Mouse (Mus musculus): ENCODE data around the gene Brip1.

DNA sequence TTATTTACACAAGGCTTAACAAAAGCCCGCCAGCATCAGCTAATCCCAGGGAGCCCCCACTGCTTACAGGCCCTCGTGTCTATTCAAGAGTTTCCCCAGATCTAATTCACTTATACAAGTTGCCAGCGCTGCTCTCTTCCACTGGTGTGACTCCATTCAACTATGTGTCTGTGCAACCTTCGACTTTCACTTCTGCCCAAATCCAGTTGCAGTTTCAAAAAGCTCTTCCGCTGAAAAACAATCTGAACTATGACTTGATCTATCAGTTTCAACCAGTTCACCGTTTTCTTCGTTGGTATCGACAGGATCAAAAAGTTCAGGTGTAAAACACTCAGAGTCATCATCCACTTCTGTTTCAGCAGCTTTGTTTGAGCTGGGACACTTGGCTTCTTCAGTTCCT lies 139.8 kb downstream of the Brip1 start:
- TF ChIP-seq CTCF (IDR thresholded peaks at IDR 0.05; ENCODE audit: insufficient read depth, low read length) (no peak), POLR2A (IDR thresholded peaks at IDR 0.05; ENCODE audit: borderline replicate concordance, extremely low read depth, low read depth, low read length) (no peak)
